Comparison of ENCODE assay signal across 8 mouse cellular contexts in genomic region chr4:126150297-126150948, GRCm38 (mm10). TPM values are rescaled to one million over a fixed set of nuclear protein-coding genes. Genes with fewer than 3 reads are reported as not detected.
DNase-seq lines count a peak whose midpoint lies in the region; ATAC-seq and TF ChIP-seq lines count a peak whose summit lies in the region.

No protein-coding gene starts in this region.

- peak overlapping the region; percentile 43; the same call in 1 of the 2 replicates for H3K9ac ChIP-seq in stomach, embryonic 16.5 days (ENCODE audit: low read length)

- 31% methylated on average over 16 of the region's 16 CpGs for WGBS in lung, adult 2 months
- 31% methylated on average over 16 of the region's 16 CpGs for WGBS in stomach, embryonic 16.5 days

- TF ChIP-seq CTCF in lung, adult 2 months (IDR thresholded peaks at IDR 0.05; ENCODE audit: insufficient read depth, low read length), result no peak

- no peaks in the 10 kb centered on the region for H3K9me3 ChIP-seq in stomach, embryonic 16.5 days (replicated peaks; ENCODE audit: control insufficient read depth, low read length)

- no peaks in the 10 kb centered on the region for H3K36me3 ChIP-seq in stomach, embryonic 16.5 days (ENCODE audit: control insufficient read depth, insufficient read depth, low read length)

- intact Hi-C loops in gastrocnemius, postnatal 14 days (cut with DNase I; ENCODE audit: low total_unique reads), result no loop called here

- no peak for TF ChIP-seq POLR2A in lung, adult 2 months (IDR thresholded peaks at IDR 0.05; ENCODE audit: borderline replicate concordance, extremely low read depth, low read depth, low read length)

- no peaks in the 10 kb centered on the region for H3K27me3 ChIP-seq in stomach, embryonic 16.5 days (ENCODE audit: control insufficient read depth, insufficient read depth, low read length)

- DNase-seq in 3134 (ENCODE audit: extremely low read depth, insufficient read length, low spot score), result peak; percentile 61
- peak; percentile 98 for DNase-seq in adipocyte (ENCODE audit: low spot score)
- peak; percentile 87 for DNase-seq in gastrocnemius, postnatal 14 days
- DNase-seq in kidney, adult 18-20 months, result peak; percentile 69
- peak; percentile 53 for DNase-seq in lung, adult 2 months
- DNase-seq in cerebellum, adult 9-11 months, result no peak
- DNase-seq in layer of hippocampus, adult 9-11 months, result no peak

- peak; percentile 77 for ATAC-seq in stomach, embryonic 16.5 days (ENCODE audit: insufficient read depth, low FRiP score)

- H3K4me2 ChIP-seq in stomach, embryonic 16.5 days (ENCODE audit: low read depth, low read length), result peak overlapping the region; percentile 81

- H3K27ac ChIP-seq in stomach, embryonic 16.5 days (ENCODE audit: low read length), result peak overlapping the region; percentile 96

- peaks cover 22% of the 10 kb centered on the region for H3K4me1 ChIP-seq in lung, adult 2 months (ENCODE audit: control insufficient read depth, insufficient read depth, low read length)
- peaks cover 34% of the 10 kb centered on the region for H3K4me1 ChIP-seq in stomach, embryonic 16.5 days (ENCODE audit: control insufficient read depth, insufficient read depth, low read length)

- H3K4me3 ChIP-seq in lung, adult 2 months (replicated peaks; ENCODE audit: extremely low read depth, low read depth, low read length), result peak overlapping the region; percentile 14
- H3K4me3 ChIP-seq in stomach, embryonic 16.5 days (replicated peaks; ENCODE audit: low read length), result peak overlapping the region; percentile 62

RNA-seq across cellular contexts. Expression of gene Eva1b, which starts 2.9 kb away (rescaled TPM):
- 10 to 100 TPM; 16.2 to 16.6 TPM for total RNA-seq in gastrocnemius, postnatal 14 days (2021)
- polyA plus RNA-seq in lung, adult 2 months (2012; rRNA removed), result 221 and 295 TPM in 2 replicates
- polyA plus RNA-seq in stomach, embryonic 16.5 days (2015; fragmentation: Nextera tagmentation; extraction: Ambion mirVana), result 46.4 and 49.7 TPM in 2 replicates

RNA-seq across cellular contexts. Expression of gene Sh3d21, which starts 12.9 kb away (rescaled TPM):
- 1 to 10 TPM; 1.1 to 1.2 TPM for total RNA-seq in gastrocnemius, postnatal 14 days (2021)
- 6.2 and 7.5 TPM in 2 replicates for polyA plus RNA-seq in lung, adult 2 months (2012; rRNA removed)
- polyA plus RNA-seq in stomach, embryonic 16.5 days (2015; fragmentation: Nextera tagmentation; extraction: Ambion mirVana), result 7.3 and 8.6 TPM in 2 replicates

RNA-seq across cellular contexts. Expression of gene Stk40, which starts 46.7 kb away (rescaled TPM):
- total RNA-seq in gastrocnemius, postnatal 14 days (2021), result 10 to 100 TPM; 25.1 to 41.9 TPM
- 38.0 and 41.1 TPM in 2 replicates for polyA plus RNA-seq in lung, adult 2 months (2012; rRNA removed)
- polyA plus RNA-seq in stomach, embryonic 16.5 days (2015; fragmentation: Nextera tagmentation; extraction: Ambion mirVana), result 28.4 and 29.6 TPM in 2 replicates

RNA-seq across cellular contexts. Expression of gene Thrap3, which starts 52.1 kb away (rescaled TPM):
- 10 to 100 TPM; 92.1 to 99.3 TPM for total RNA-seq in gastrocnemius, postnatal 14 days (2021)
- 40.0 and 62.8 TPM in 2 replicates for polyA plus RNA-seq in lung, adult 2 months (2012; rRNA removed)
- 164 and 176 TPM in 2 replicates for polyA plus RNA-seq in stomach, embryonic 16.5 days (2015; fragmentation: Nextera tagmentation; extraction: Ambion mirVana)

RNA-seq across cellular contexts. Expression of gene Lsm10, which starts 54.0 kb away (rescaled TPM):
- total RNA-seq in gastrocnemius, postnatal 14 days (2021), result 1 to 10 TPM; 5.7 to 8.3 TPM
- polyA plus RNA-seq in lung, adult 2 months (2012; rRNA removed), result 30.2 and 34.8 TPM in 2 replicates
- 49.4 and 52.4 TPM in 2 replicates for polyA plus RNA-seq in stomach, embryonic 16.5 days (2015; fragmentation: Nextera tagmentation; extraction: Ambion mirVana)

Comparison
In these comparisons a context has a peak if more than half of its experiments do, and no peak if none do; other contexts are left out.
1. DNase-seq: peak in 3134 (single experiment), adipocyte (single experiment), gastrocnemius, postnatal 14 days (single experiment), kidney, adult 18-20 months (single experiment) and lung, adult 2 months (single experiment); none in cerebellum, adult 9-11 months (single experiment) and layer of hippocampus, adult 9-11 months (single experiment).